Mouse (Mus musculus): ENCODE measurements around the gene Krt81.

The Krt81 gene

GRCm38 (mm10) chr15:101463651-101464050, at the start of gene Krt81:
Krt81 (minus strand) TSS chr15:101463751.
- DNase-seq (ENCODE audit: low spot score): no peak

- no peak for DNase-seq (ENCODE audit: low spot score)
Measured at GRCm38 (mm10) chr15:101508247-101508646, 44.7 kb upstream of the Krt81 start.

GRCm38 (mm10) chr15:101506896-101507758, 43.6 kb upstream of the Krt81 start:
- DNase-seq (ENCODE audit: low spot score): no peak

- DNase-seq (ENCODE audit: low spot score): peak; percentile 78
Measured at GRCm38 (mm10) chr15:101497181-101497580, 33.6 kb upstream of the Krt81 start.

GRCm38 (mm10) chr15:101495266-101495665, 31.7 kb upstream of the Krt81 start:
- no peak for DNase-seq (ENCODE audit: low spot score)

- DNase-seq (ENCODE audit: low spot score): no peak
Measured at GRCm38 (mm10) chr15:101494203-101494602, 30.7 kb upstream of the Krt81 start.

GRCm38 (mm10) chr15:101493713-101494112, 30.2 kb upstream of the Krt81 start:
- DNase-seq (ENCODE audit: low spot score): no peak

GRCm38 (mm10) chr15:101492718-101493117, 29.2 kb upstream of the Krt81 start:
- DNase-seq (ENCODE audit: low spot score): no peak

GRCm38 (mm10) chr15:101491431-101491830, 27.9 kb upstream of the Krt81 start, which contains the start of gene Krt83:
Krt83 (minus strand) TSS chr15:101491512.
- no peak for DNase-seq (ENCODE audit: low spot score)

- DNase-seq (ENCODE audit: low spot score): no peak
Measured at GRCm38 (mm10) chr15:101485911-101486635, 22.5 kb upstream of the Krt81 start.

GRCm38 (mm10) chr15:101484939-101485338, 21.4 kb upstream of the Krt81 start:
- peak; percentile 15 for DNase-seq (ENCODE audit: low spot score)

GRCm38 (mm10) chr15:101483646-101484045, 20.1 kb upstream of the Krt81 start:
- no peak for DNase-seq (ENCODE audit: low spot score)

- no peak for DNase-seq (ENCODE audit: low spot score)
Measured at GRCm38 (mm10) chr15:101482056-101482455, 18.5 kb upstream of the Krt81 start.

- no peak for DNase-seq (ENCODE audit: low spot score)
Measured at GRCm38 (mm10) chr15:101479666-101480060, 16.1 kb upstream of the Krt81 start.

GRCm38 (mm10) chr15:101479007-101479665, 15.6 kb upstream of the Krt81 start:
- DNase-seq (ENCODE audit: low spot score): no peak

GRCm38 (mm10) chr15:101472952-101473528, 9.5 kb upstream of the Krt81 start, which contains the start of gene Krt86:
Krt86 (plus strand) TSS chr15:101473478.
- DNase-seq (ENCODE audit: low spot score): peak; percentile 70

- no peak for DNase-seq (ENCODE audit: low spot score)
Measured at GRCm38 (mm10) chr15:101469093-101469492, 5.5 kb upstream of the Krt81 start.

- DNase-seq (ENCODE audit: low spot score): no peak
Measured at GRCm38 (mm10) chr15:101459283-101459682, 4.3 kb downstream of the Krt81 start.

- peak; percentile 76 for DNase-seq (ENCODE audit: low spot score)
Measured at GRCm38 (mm10) chr15:101458361-101458930, 5.1 kb downstream of the Krt81 start.

- no peak for DNase-seq (ENCODE audit: low spot score)
Measured at GRCm38 (mm10) chr15:101455891-101456290, 7.7 kb downstream of the Krt81 start.

GRCm38 (mm10) chr15:101455292-101455691, 8.3 kb downstream of the Krt81 start:
- no peak for DNase-seq (ENCODE audit: low spot score)

- DNase-seq (ENCODE audit: low spot score): no peak
Measured at GRCm38 (mm10) chr15:101454774-101455173, 8.8 kb downstream of the Krt81 start.
